In the genomic region with DNA sequence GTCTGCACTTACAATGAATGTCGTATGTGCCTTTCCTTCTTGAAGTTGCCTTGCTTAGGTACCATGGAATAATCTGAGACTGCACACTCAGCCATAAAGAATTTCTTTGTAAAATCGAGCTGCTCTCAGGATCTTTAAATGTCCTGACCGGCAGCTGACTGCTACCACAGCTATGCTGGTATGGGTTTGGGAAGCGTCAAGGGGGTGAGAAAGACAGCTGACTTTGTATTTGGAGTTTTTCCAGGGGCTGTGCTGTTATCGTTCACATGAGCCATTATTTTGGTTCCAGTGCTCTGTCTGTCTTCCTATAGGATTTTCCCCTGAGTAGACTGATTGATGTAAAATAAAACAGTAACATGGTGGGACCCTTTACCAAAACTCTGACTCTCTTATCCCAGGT, we compare ENCODE assay signal across 17 mouse cellular contexts.
"Had no signal": no experiment of that assay in that cellular context is flagged by ENCODE, and none has a peak within 500 bp of the region (broad histone marks: within the 10 kb centered on the region; RNA-seq: fewer than 3 reads in every experiment).

No protein-coding gene starts in this region.

- H3K27ac ChIP-seq: neural tube, embryonic 12.5 days; neural tube, embryonic 13.5 days; neural tube, embryonic 15.5 days; stomach, embryonic 15.5 days; stomach, postnatal 0 days had no signal

- H3K9ac ChIP-seq: neural tube, embryonic 12.5 days; neural tube, embryonic 13.5 days; neural tube, embryonic 15.5 days; stomach, embryonic 15.5 days had no signal

- H3K27me3 ChIP-seq: neural tube, embryonic 12.5 days; neural tube, embryonic 13.5 days; neural tube, embryonic 15.5 days; stomach, embryonic 15.5 days had no signal

- H3K9me3 ChIP-seq: neural tube, embryonic 12.5 days; neural tube, embryonic 13.5 days; neural tube, embryonic 15.5 days; stomach, embryonic 15.5 days had no signal

- H3K4me3 ChIP-seq: neural tube, embryonic 12.5 days; neural tube, embryonic 13.5 days; neural tube, embryonic 15.5 days; stomach, embryonic 15.5 days had no signal

- DNase-seq: retina, postnatal 1 day; right cerebral cortex, adult 18-20 months; right cerebral cortex, postnatal 14 days; right cerebral cortex, postnatal 25 days; right cerebral cortex, postnatal 4 days; spleen, adult 18-20 months; thymus, adult 18-20 months; thymus, adult 2 months; thymus, postnatal 14 days; thymus, postnatal 25 days; thymus, postnatal 36 days; thymus, postnatal 4 days had no signal

- H3K4me1 ChIP-seq: neural tube, embryonic 13.5 days; stomach, embryonic 15.5 days had no signal

- H3K4me2 ChIP-seq: neural tube, embryonic 12.5 days; neural tube, embryonic 13.5 days; neural tube, embryonic 15.5 days; stomach, embryonic 15.5 days had no signal

- H3K36me3 ChIP-seq: neural tube, embryonic 12.5 days; neural tube, embryonic 13.5 days; neural tube, embryonic 15.5 days; stomach, embryonic 15.5 days had no signal
